Mouse (Mus musculus): ENCODE data around the gene Rnf149. TPM values are rescaled to one million over a fixed set of nuclear protein-coding genes. Genes with fewer than 3 reads are reported as not detected.
A peak's percentile ranks its signal among the peaks of the same experiment; 100 is the strongest.
"Not testable (repeated sequence)": the region's sequence is repeated elsewhere in the genome, so short reads cannot be mapped to it uniquely, and the experiment has no call there.

The Rnf149 gene
- polyA plus RNA-seq, 1 experiment from 2014 or later: 31.9 TPM

- H3K4me1 ChIP-seq; H3K9ac ChIP-seq; H3K27me3 ChIP-seq; H3K27ac ChIP-seq; H3K36me3 ChIP-seq; H3K4me2 ChIP-seq; ATAC-seq (replicated peaks; ENCODE audit: low FRiP score); H3K9me3 ChIP-seq (replicated peaks); H3K4me3 ChIP-seq (replicated peaks): not testable (repeated sequence)
- 92% methylated on average over 9 of the region's 9 CpGs for WGBS
Observed at GRCm38 (mm10) chr1:39597135-39597534, 19.9 kb upstream of the Rnf149 start.

- 63% methylated on average over 10 of the region's 10 CpGs for WGBS
Observed at GRCm38 (mm10) chr1:39593836-39594235, 16.6 kb upstream of the Rnf149 start.

GRCm38 (mm10) chr1:39592090-39592489, 14.9 kb upstream of the Rnf149 start:
- ATAC-seq (replicated peaks; ENCODE audit: low FRiP score): 0 out of 2 replicates have a peak, but pooled peaks have one; percentile 33
- H3K4me3 ChIP-seq (replicated peaks): no peak overlapping the region
- no peak overlapping the region for H3K9ac ChIP-seq
- H3K27ac ChIP-seq: no peak overlapping the region
- H3K36me3 ChIP-seq: no peaks in the 10 kb centered on the region
- H3K4me1 ChIP-seq: no peaks in the 10 kb centered on the region
- WGBS: 73% methylated on average over 4 of the region's 4 CpGs
- no peaks in the 10 kb centered on the region for H3K9me3 ChIP-seq (replicated peaks)
- no peak overlapping the region for H3K4me2 ChIP-seq
- no peaks in the 10 kb centered on the region for H3K27me3 ChIP-seq

More at GRCm38 (mm10) chr1:39593836-39594235, 16.6 kb upstream of the Rnf149 start:
- Histone ChIP-seq H3K4me2 (no peak overlapping the region), H3K36me3 (no peaks in the 10 kb centered on the region), H3K27me3 (no peaks in the 10 kb centered on the region), H3K9ac (no peak overlapping the region), H3K4me1 (no peaks in the 10 kb centered on the region), H3K4me3 (replicated peaks) (no peak overlapping the region), H3K27ac (no peak overlapping the region), H3K9me3 (replicated peaks) (no peaks in the 10 kb centered on the region)
- no peak for ATAC-seq (replicated peaks; ENCODE audit: low FRiP score)

- H3K9me3 ChIP-seq (replicated peaks); ATAC-seq (replicated peaks; ENCODE audit: low FRiP score); H3K4me2 ChIP-seq; H3K27me3 ChIP-seq; H3K36me3 ChIP-seq; H3K27ac ChIP-seq; H3K4me3 ChIP-seq (replicated peaks); H3K9ac ChIP-seq; H3K4me1 ChIP-seq: not testable (repeated sequence)
- 67% methylated on average over 1 of the region's 1 CpGs for WGBS
Observed at GRCm38 (mm10) chr1:39591557-39591956, 14.4 kb upstream of the Rnf149 start.

- Histone ChIP-seq H3K27me3 (no peaks in the 10 kb centered on the region), H3K9me3 (replicated peaks) (no peaks in the 10 kb centered on the region), H3K4me3 (replicated peaks) (no peak overlapping the region), H3K36me3 (no peaks in the 10 kb centered on the region), H3K27ac (no peak overlapping the region), H3K4me2 (no peak overlapping the region), H3K4me1 (no peaks in the 10 kb centered on the region), H3K9ac (no peak overlapping the region)
- no peak for ATAC-seq (replicated peaks; ENCODE audit: low FRiP score)
- 78% methylated on average over 5 of the region's 5 CpGs for WGBS
Observed at GRCm38 (mm10) chr1:39590193-39590592, 13.0 kb upstream of the Rnf149 start.

- no peaks in the 10 kb centered on the region for H3K27me3 ChIP-seq
- no peak overlapping the region for H3K9ac ChIP-seq
- H3K36me3 ChIP-seq: no peaks in the 10 kb centered on the region
- no peak for ATAC-seq (replicated peaks; ENCODE audit: low FRiP score)
- WGBS: 76% methylated on average over 9 of the region's 9 CpGs
- no peak overlapping the region for H3K27ac ChIP-seq
- no peaks in the 10 kb centered on the region for H3K9me3 ChIP-seq (replicated peaks)
- no peak overlapping the region for H3K4me2 ChIP-seq
- H3K4me3 ChIP-seq (replicated peaks): no peak overlapping the region
- no peaks in the 10 kb centered on the region for H3K4me1 ChIP-seq
Observed at GRCm38 (mm10) chr1:39585416-39585815, 8.2 kb upstream of the Rnf149 start.

- no peaks in the 10 kb centered on the region for H3K4me1 ChIP-seq
- H3K36me3 ChIP-seq: no peaks in the 10 kb centered on the region
- no peaks in the 10 kb centered on the region for H3K27me3 ChIP-seq
- no peak overlapping the region for H3K27ac ChIP-seq
- no peak overlapping the region for H3K4me2 ChIP-seq
- WGBS: 88% methylated on average over 9 of the region's 9 CpGs
- no peak overlapping the region for H3K4me3 ChIP-seq (replicated peaks)
- H3K9ac ChIP-seq: no peak overlapping the region
- ATAC-seq (replicated peaks; ENCODE audit: low FRiP score): no peak
- no peaks in the 10 kb centered on the region for H3K9me3 ChIP-seq (replicated peaks)
Observed at GRCm38 (mm10) chr1:39583173-39583572, 6.0 kb upstream of the Rnf149 start.

GRCm38 (mm10) chr1:39581215-39581614, 4.0 kb upstream of the Rnf149 start:
- ATAC-seq (replicated peaks; ENCODE audit: low FRiP score): no peak
- H3K4me3 ChIP-seq (replicated peaks): no peak overlapping the region
- no peaks in the 10 kb centered on the region for H3K27me3 ChIP-seq
- no peaks in the 10 kb centered on the region for H3K9me3 ChIP-seq (replicated peaks)
- no peak overlapping the region for H3K27ac ChIP-seq
- H3K9ac ChIP-seq: no peak overlapping the region
- H3K36me3 ChIP-seq: no peaks in the 10 kb centered on the region
- H3K4me2 ChIP-seq: no peak overlapping the region
- H3K4me1 ChIP-seq: peaks cover 6% of the 10 kb centered on the region
- WGBS: 83% methylated on average over 2 of the region's 3 CpGs

GRCm38 (mm10) chr1:39579139-39579538, 1.9 kb upstream of the Rnf149 start:
- H3K27ac ChIP-seq: no peak overlapping the region
- WGBS: 78% methylated on average over 6 of the region's 6 CpGs

GRCm38 (mm10) chr1:39578446-39578845, 1.2 kb upstream of the Rnf149 start:
- ATAC-seq (replicated peaks; ENCODE audit: low FRiP score): no peak
- Histone ChIP-seq H3K27me3 (no peaks in the 10 kb centered on the region), H3K4me1 (peaks cover 29% of the 10 kb centered on the region), H3K36me3 (no peaks in the 10 kb centered on the region), H3K4me2 (no peak overlapping the region), H3K9ac (no peak overlapping the region), H3K27ac (no peak overlapping the region), H3K9me3 (replicated peaks) (no peaks in the 10 kb centered on the region), H3K4me3 (replicated peaks) (no peak overlapping the region)
- WGBS: 84% methylated on average over 5 of the region's 5 CpGs

More at GRCm38 (mm10) chr1:39579139-39579538, 1.9 kb upstream of the Rnf149 start:
- Histone ChIP-seq H3K36me3 (no peaks in the 10 kb centered on the region), H3K9me3 (replicated peaks) (no peaks in the 10 kb centered on the region), H3K4me1 (peaks cover 24% of the 10 kb centered on the region), H3K4me3 (replicated peaks) (no peak overlapping the region), H3K27me3 (no peaks in the 10 kb centered on the region), H3K9ac (no peak overlapping the region), H3K4me2 (no peak overlapping the region)
- no peak for ATAC-seq (replicated peaks; ENCODE audit: low FRiP score)

GRCm38 (mm10) chr1:39576431-39577243, 568 bp downstream of the Rnf149 start:
- H3K4me1 ChIP-seq: peaks cover 41% of the 10 kb centered on the region
- H3K9ac ChIP-seq: peak overlapping the region; percentile 93
- no peaks in the 10 kb centered on the region for H3K36me3 ChIP-seq

GRCm38 (mm10) chr1:39575778-39576375, 1.3 kb downstream of the Rnf149 start:
- Histone ChIP-seq H3K27ac (peak overlapping the region; percentile 99), H3K36me3 (no peaks in the 10 kb centered on the region), H3K9me3 (replicated peaks) (no peaks in the 10 kb centered on the region), H3K9ac (peak overlapping the region; percentile 93), H3K4me1 (peaks cover 46% of the 10 kb centered on the region), H3K4me2 (peak overlapping the region; percentile 72), H3K4me3 (replicated peaks) (peak overlapping the region; percentile 96), H3K27me3 (no peaks in the 10 kb centered on the region)
- WGBS: 8% methylated on average over 8 of the region's 8 CpGs
- ATAC-seq (replicated peaks; ENCODE audit: low FRiP score): no peak

More at GRCm38 (mm10) chr1:39576431-39577243, 568 bp downstream of the Rnf149 start:
- peak; percentile 69 for ATAC-seq (replicated peaks; ENCODE audit: low FRiP score)
- H3K4me2 ChIP-seq: peak overlapping the region; percentile 72
- H3K27me3 ChIP-seq: no peaks in the 10 kb centered on the region
- H3K9me3 ChIP-seq (replicated peaks): no peaks in the 10 kb centered on the region
- H3K4me3 ChIP-seq (replicated peaks): peak overlapping the region; percentile 96
- under 1% methylated on average over 87 of the region's 88 CpGs for WGBS
- peak overlapping the region; percentile 99 for H3K27ac ChIP-seq

All from kidney, embryonic 15.5 days (tissue).